Mouse (Mus musculus) spleen, adult 2 months (tissue): ENCODE measurements around the gene Gm826. TPM values are rescaled to one million over a fixed set of nuclear protein-coding genes. Genes with fewer than 3 reads are reported as not detected.

ENCODE experiments used
- DNase-seq, 2 experiments: peaks; one replicate each; pipeline versions ENCODE4 v3.0.0 to v3.0.0-alpha.2; 2012 to 2021; ENCODE audit warnings: low spot score in 2 of 2, low read depth in 1 of 2
- H3K27ac ChIP-seq: fragments of 200-500 bp; 2 replicates; pipeline ENCODE4 v1.5.1; 2012; ENCODE audit warnings: low read length, inconsistent platforms; ENCODE audit not compliant: insufficient read depth
- H3K27me3 ChIP-seq: fragments of 200-500 bp; 2 replicates; pipeline ENCODE4 v1.6.1; 2012; ENCODE audit warnings: mild to moderate bottlenecking, moderate library complexity, low read length, inconsistent platforms; ENCODE audit not compliant: control insufficient read depth, insufficient read depth
- H3K36me3 ChIP-seq: fragments of 200-500 bp; 2 replicates; pipeline ENCODE4 v1.6.1; 2012; ENCODE audit warnings: mild to moderate bottlenecking, low read length, inconsistent platforms; ENCODE audit not compliant: control insufficient read depth, insufficient read depth
- H3K4me1 ChIP-seq: fragments of 200-500 bp; 2 replicates; pipeline ENCODE4 v1.6.1; 2011; ENCODE audit warnings: inconsistent platforms; ENCODE audit not compliant: control insufficient read depth, insufficient read depth, insufficient read length
- H3K4me3 ChIP-seq: fragments of 200-500 bp; 2 replicates; pipeline ENCODE4 v1.5.1; 2011; ENCODE audit warnings: mild to moderate bottlenecking, inconsistent platforms; ENCODE audit not compliant: insufficient read depth, insufficient read length; ENCODE audit errors: extremely low read depth
- CTCF ChIP-seq: fragments of 200-500 bp; IDR thresholded peaks from 2 replicates; pipeline ENCODE4 v1.5.1; 2011; ENCODE audit warnings: mild to moderate bottlenecking, inconsistent platforms; ENCODE audit not compliant: insufficient read depth, insufficient read length, insufficient replicate concordance; ENCODE audit errors: extremely low read depth
- POLR2A ChIP-seq: fragments of 200-500 bp; IDR thresholded peaks from 2 replicates; pipeline ENCODE4 v1.6.1; 2011; ENCODE audit warnings: low read depth, low read length, inconsistent platforms
- WGBS: fragments of 180-500 bp; shearing (Covaris S2); methylation state at CpG from one replicate; pipeline ENCODE4 v1.1.7; 2018; 5-methylcytosine and 5-hydroxymethylcytosine counted together
- polyA plus RNA-seq: library from polyadenylated mRNA; depleted of rRNA; stranded (reverse); fragments of >200 nt; gene quantifications from 2 replicates; pipeline ENCODE4 v1.2.3, GENCODE M21; 2012

The Gm826 gene
- polyA plus RNA-seq, 1 experiment = 0.23 TPM

- TF ChIP-seq CTCF (no peak), POLR2A (no peak)
- no peak overlapping the region for H3K4me3 ChIP-seq
- WGBS = 75% methylated on average over 6 of the region's 6 CpGs
- no peak for DNase-seq
- no peaks in the 10 kb centered on the region for H3K36me3 ChIP-seq
- no peak overlapping the region for H3K27ac ChIP-seq
- H3K27me3 ChIP-seq = no peaks in the 10 kb centered on the region
- H3K4me1 ChIP-seq = peaks cover 3% of the 10 kb centered on the region; the same call in 1 of the 2 replicates
These were observed 8.8 kb downstream of the Gm826 start for GRCm38 (mm10) chr2:160325105-160325644.

GRCm38 (mm10) chr2:160321829-160322228, 12.1 kb downstream of the Gm826 start:
- Histone ChIP-seq H3K36me3 (no peaks in the 10 kb centered on the region), H3K4me1 (no peaks in the 10 kb centered on the region), H3K27ac (no peak overlapping the region), H3K4me3 (no peak overlapping the region), H3K27me3 (no peaks in the 10 kb centered on the region)
- DNase-seq = no peak
- WGBS = 51% methylated on average over 4 of the region's 4 CpGs
- TF ChIP-seq CTCF (no peak), POLR2A (no peak)

- H3K4me3 ChIP-seq = no peak overlapping the region
- no peak overlapping the region for H3K27ac ChIP-seq
- no peaks in the 10 kb centered on the region for H3K36me3 ChIP-seq
- DNase-seq = no peak
- 16% methylated on average over 4 of the region's 4 CpGs for WGBS
- TF ChIP-seq POLR2A = no peak
- no peak for TF ChIP-seq CTCF
- no peaks in the 10 kb centered on the region for H3K27me3 ChIP-seq
- no peaks in the 10 kb centered on the region for H3K4me1 ChIP-seq
These were observed 15.7 kb downstream of the Gm826 start for GRCm38 (mm10) chr2:160318255-160318654.

DNA sequence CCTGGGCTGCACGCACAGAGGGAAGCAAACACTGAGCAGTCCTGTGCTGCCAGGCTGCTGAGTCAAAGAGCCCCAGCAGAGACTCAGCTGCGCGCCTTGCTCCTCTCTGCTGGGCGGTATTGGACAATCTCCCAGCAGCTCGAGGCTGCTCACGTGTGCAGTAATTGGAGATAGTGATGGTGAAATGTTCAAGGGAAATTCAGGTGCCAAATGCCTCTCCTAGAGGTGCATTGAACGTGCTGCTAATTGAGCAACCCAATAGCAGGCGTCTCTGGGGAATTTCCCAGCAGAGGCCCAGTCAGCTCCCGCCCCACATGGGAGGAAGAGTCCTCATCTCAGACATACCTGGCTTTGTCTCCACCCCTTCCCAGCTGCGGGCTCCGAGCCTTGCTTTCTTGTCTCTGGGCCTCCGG, 20.4 kb downstream of the Gm826 start:
- H3K36me3 ChIP-seq = no peaks in the 10 kb centered on the region
- WGBS = 57% methylated on average over 12 of the region's 12 CpGs
- H3K27me3 ChIP-seq = no peaks in the 10 kb centered on the region
- TF ChIP-seq POLR2A = no peak
- no peak for TF ChIP-seq CTCF
- H3K27ac ChIP-seq = no peak overlapping the region
- no peak for DNase-seq
- no peak overlapping the region for H3K4me3 ChIP-seq
- no peaks in the 10 kb centered on the region for H3K4me1 ChIP-seq

DNA sequence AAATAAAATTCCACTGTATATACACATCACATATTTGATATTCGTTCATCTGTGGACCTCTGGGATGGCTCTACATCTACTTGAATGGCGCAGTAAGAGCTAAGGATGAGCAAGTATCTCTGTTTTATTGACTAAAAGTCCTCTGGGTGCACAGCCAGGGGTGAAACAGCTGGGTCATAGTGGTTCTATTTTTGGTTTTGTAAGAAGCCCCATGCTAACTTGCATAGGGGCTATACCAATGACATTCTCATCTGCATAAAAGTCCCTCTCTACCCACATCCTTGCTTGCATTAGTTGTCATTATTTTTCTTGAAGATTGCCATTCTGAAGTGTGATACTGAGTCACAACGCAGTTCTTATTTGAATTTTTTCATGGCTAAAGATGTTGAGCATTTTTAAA, 28.9 kb downstream of the Gm826 start:
- Histone ChIP-seq H3K36me3 (no peaks in the 10 kb centered on the region), H3K27me3 (no peaks in the 10 kb centered on the region), H3K27ac (no peak overlapping the region), H3K4me1 (no peaks in the 10 kb centered on the region), H3K4me3 (no peak overlapping the region)
- 78% methylated on average over 3 of the region's 3 CpGs for WGBS
- no peak for DNase-seq
- no peak for TF ChIP-seq POLR2A
- TF ChIP-seq CTCF = no peak

GRCm38 (mm10) chr2:160303992-160304391, 30.0 kb downstream of the Gm826 start:
- TF ChIP-seq POLR2A (no peak), CTCF (no peak)
- WGBS = 35% methylated on average over 2 of the region's 2 CpGs
- no peak overlapping the region for H3K27ac ChIP-seq
- H3K4me1 ChIP-seq = no peaks in the 10 kb centered on the region
- no peak for DNase-seq
- no peaks in the 10 kb centered on the region for H3K27me3 ChIP-seq
- no peak overlapping the region for H3K4me3 ChIP-seq
- no peaks in the 10 kb centered on the region for H3K36me3 ChIP-seq

GRCm38 (mm10) chr2:160302013-160302412, 31.9 kb downstream of the Gm826 start:
- Histone ChIP-seq H3K27ac (no peak overlapping the region), H3K27me3 (no peaks in the 10 kb centered on the region), H3K4me1 (no peaks in the 10 kb centered on the region), H3K4me3 (no peak overlapping the region), H3K36me3 (no peaks in the 10 kb centered on the region)
- DNase-seq = no peak
- TF ChIP-seq CTCF (no peak), POLR2A (no peak)
- 51% methylated on average over 4 of the region's 4 CpGs for WGBS

DNA sequence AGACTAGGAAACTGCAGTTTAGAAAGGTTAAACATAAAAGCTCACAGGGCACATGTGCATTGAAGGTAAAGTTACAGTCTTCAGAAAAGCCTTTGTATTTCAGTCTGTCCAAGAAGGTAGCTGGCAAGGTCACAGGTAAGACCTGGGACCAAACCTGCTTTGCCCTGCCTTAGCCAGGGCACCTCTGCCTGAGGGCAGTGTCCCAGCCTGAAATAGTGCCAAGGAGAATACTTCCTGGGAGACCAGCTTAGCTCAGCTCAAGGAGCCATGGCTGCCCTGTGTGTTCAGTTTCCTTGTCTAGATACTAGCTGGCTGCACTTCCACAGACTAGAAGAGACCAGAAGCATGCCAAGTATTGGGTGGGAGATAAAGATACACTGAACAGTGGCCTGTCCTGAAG, 35.4 kb downstream of the Gm826 start:
- no peak overlapping the region for H3K4me3 ChIP-seq
- no peak for DNase-seq
- no peaks in the 10 kb centered on the region for H3K4me1 ChIP-seq
- H3K36me3 ChIP-seq = no peaks in the 10 kb centered on the region
- no peaks in the 10 kb centered on the region for H3K27me3 ChIP-seq
- TF ChIP-seq CTCF (no peak), POLR2A (no peak)
- no peak overlapping the region for H3K27ac ChIP-seq
